Mouse (Mus musculus): ENCODE measurements around the gene Lenep. TPM values are rescaled to one million over a fixed set of nuclear protein-coding genes. Genes with fewer than 3 reads are reported as not detected.

Lenep gene
- polyA plus RNA-seq, 1 experiment: 0.66 TPM

DNA sequence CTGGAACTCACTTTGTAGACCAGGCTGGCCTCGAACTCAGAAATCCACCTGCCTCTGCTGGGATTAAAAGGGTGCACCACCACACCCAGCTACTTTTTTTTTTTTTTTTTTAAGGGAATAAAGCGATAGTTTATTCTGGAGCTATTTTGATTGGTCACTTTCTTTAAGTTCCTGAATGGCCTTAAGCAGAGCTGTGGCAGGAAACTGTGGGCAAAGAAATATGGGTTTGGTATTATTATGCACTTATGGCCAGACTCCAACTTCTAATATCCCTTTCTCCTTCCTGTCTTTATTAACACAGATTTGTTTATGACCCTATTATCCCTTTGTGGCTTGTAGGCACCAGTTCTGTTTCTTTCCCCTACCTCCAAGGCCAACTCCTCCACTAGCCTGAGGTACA, 17.8 kb upstream of the Lenep start:
- Histone ChIP-seq H3K4me3 (ENCODE audit: control insufficient read depth, insufficient read depth, low read length) (no peak overlapping the region), H3K27me3 (ENCODE audit: control insufficient read depth, insufficient read depth, low read length) (no peaks in the 10 kb centered on the region), H3K4me1 (replicated peaks; ENCODE audit: control insufficient read depth, insufficient read depth, low read length) (peaks cover 9% of the 10 kb centered on the region), H3K27ac (ENCODE audit: control insufficient read depth, insufficient read depth, low read length) (no peak overlapping the region), H3K36me3 (ENCODE audit: control insufficient read depth, insufficient read depth, low read length) (peaks cover 18% of the 10 kb centered on the region)
- TF ChIP-seq CTCF (IDR thresholded peaks at IDR 0.05; ENCODE audit: borderline replicate concordance, control insufficient read depth, extremely low read depth, insufficient read depth, low read length, poor library complexity) (no peak), POLR2A (IDR thresholded peaks at IDR 0.05; ENCODE audit: control insufficient read depth, extremely low read depth, insufficient read depth, low read length, poor library complexity) (no peak)
- WGBS: 70% methylated on average over 2 of the region's 2 CpGs
- DNase-seq: no peak

DNA sequence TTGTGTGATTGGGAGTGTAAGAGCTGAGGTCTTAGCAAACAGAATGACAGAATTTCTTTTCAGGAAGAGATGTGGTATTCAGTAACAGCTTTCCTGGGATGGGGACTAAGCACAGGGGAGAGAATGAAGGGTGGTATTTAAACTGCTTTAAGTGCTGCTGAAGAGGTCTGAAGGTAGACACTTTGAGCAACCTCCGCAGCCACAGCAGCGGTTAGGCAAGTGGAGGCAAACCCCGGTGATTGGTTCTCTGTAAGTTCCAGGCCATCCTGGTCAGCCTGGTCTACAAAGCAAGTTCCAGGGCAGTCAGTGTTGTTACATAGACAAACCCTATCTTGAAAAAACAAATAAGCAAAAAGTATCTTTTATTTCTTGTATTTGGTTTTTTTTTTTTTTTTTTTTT, 17.4 kb upstream of the Lenep start:
- Histone ChIP-seq H3K36me3 (ENCODE audit: control insufficient read depth, insufficient read depth, low read length) (peaks cover 16% of the 10 kb centered on the region), H3K4me3 (ENCODE audit: control insufficient read depth, insufficient read depth, low read length) (no peak overlapping the region), H3K4me1 (replicated peaks; ENCODE audit: control insufficient read depth, insufficient read depth, low read length) (peaks cover 9% of the 10 kb centered on the region), H3K27me3 (ENCODE audit: control insufficient read depth, insufficient read depth, low read length) (no peaks in the 10 kb centered on the region), H3K27ac (ENCODE audit: control insufficient read depth, insufficient read depth, low read length) (no peak overlapping the region)
- TF ChIP-seq POLR2A (IDR thresholded peaks at IDR 0.05; ENCODE audit: control insufficient read depth, extremely low read depth, insufficient read depth, low read length, poor library complexity) (no peak), CTCF (IDR thresholded peaks at IDR 0.05; ENCODE audit: borderline replicate concordance, control insufficient read depth, extremely low read depth, insufficient read depth, low read length, poor library complexity) (no peak)
- WGBS: 75% methylated on average over 3 of the region's 3 CpGs
- DNase-seq: no peak

DNA sequence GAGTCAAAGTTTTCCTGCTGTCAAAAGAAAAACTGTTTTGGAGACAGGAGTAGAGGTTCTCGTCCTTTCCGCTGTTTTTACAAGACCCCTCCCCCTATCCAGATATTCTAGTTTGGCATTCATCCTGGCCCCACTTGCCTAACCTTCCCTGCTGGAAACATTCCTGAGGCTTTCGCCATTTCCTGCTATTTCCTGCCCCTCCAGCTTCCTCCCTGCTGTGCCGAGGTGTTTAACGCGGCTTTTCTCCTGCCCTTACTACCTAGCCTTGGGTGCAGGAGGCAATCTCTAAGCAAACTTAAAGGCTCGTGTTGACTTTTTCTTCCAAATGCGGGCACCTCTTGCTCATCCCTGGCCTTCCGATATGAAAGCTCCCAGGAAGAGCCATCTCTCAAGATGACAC, 17.0 kb upstream of the Lenep start:
- 44% methylated on average over 9 of the region's 9 CpGs for WGBS
- H3K4me1 ChIP-seq (replicated peaks; ENCODE audit: control insufficient read depth, insufficient read depth, low read length): peaks cover 9% of the 10 kb centered on the region
- H3K27me3 ChIP-seq (ENCODE audit: control insufficient read depth, insufficient read depth, low read length): no peaks in the 10 kb centered on the region
- no peak overlapping the region; the same call in 1 of the 2 replicates for H3K4me3 ChIP-seq (ENCODE audit: control insufficient read depth, insufficient read depth, low read length)
- H3K36me3 ChIP-seq (ENCODE audit: control insufficient read depth, insufficient read depth, low read length): peaks cover 12% of the 10 kb centered on the region
- TF ChIP-seq POLR2A (IDR thresholded peaks at IDR 0.05; ENCODE audit: control insufficient read depth, extremely low read depth, insufficient read depth, low read length, poor library complexity) (no peak), CTCF (IDR thresholded peaks at IDR 0.05; ENCODE audit: borderline replicate concordance, control insufficient read depth, extremely low read depth, insufficient read depth, low read length, poor library complexity) (no peak)
- no peak overlapping the region for H3K27ac ChIP-seq (ENCODE audit: control insufficient read depth, insufficient read depth, low read length)
- no peak for DNase-seq

DNA sequence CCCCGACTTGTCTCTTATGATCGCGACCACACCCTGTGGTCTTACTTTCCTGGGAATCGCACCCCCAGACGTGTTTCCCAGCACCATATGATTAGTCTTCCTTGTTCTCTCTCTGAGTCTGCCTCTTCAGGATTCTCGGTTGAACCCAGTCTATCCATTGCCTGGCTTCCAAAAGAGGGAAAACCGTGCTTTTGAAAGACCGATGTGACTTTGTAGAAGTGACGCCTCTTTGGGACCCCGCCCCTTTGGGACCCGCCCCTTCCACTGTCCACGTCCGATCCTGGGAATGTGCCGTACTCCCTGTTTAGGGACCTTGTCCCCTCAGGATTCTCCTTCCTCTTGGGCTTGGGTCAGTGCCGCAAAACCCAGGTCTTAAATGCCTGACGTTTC, 16.3 kb upstream of the Lenep start:
- DNase-seq: no peak
- peak overlapping the region; percentile 64; the same call in 1 of the 2 replicates for H3K27ac ChIP-seq (ENCODE audit: control insufficient read depth, insufficient read depth, low read length)
- TF ChIP-seq POLR2A (IDR thresholded peaks at IDR 0.05; ENCODE audit: control insufficient read depth, extremely low read depth, insufficient read depth, low read length, poor library complexity): 0 out of 2 replicates have a peak, but pooled peaks have one; percentile 14
- TF ChIP-seq CTCF (IDR thresholded peaks at IDR 0.05; ENCODE audit: borderline replicate concordance, control insufficient read depth, extremely low read depth, insufficient read depth, low read length, poor library complexity): no peak
- H3K36me3 ChIP-seq (ENCODE audit: control insufficient read depth, insufficient read depth, low read length): peaks cover 5% of the 10 kb centered on the region
- H3K4me1 ChIP-seq (replicated peaks; ENCODE audit: control insufficient read depth, insufficient read depth, low read length): peaks cover 9% of the 10 kb centered on the region
- under 1% methylated on average over 16 of the region's 16 CpGs for WGBS
- H3K4me3 ChIP-seq (ENCODE audit: control insufficient read depth, insufficient read depth, low read length): peak overlapping the region; percentile 62
- no peaks in the 10 kb centered on the region for H3K27me3 ChIP-seq (ENCODE audit: control insufficient read depth, insufficient read depth, low read length)

DNA sequence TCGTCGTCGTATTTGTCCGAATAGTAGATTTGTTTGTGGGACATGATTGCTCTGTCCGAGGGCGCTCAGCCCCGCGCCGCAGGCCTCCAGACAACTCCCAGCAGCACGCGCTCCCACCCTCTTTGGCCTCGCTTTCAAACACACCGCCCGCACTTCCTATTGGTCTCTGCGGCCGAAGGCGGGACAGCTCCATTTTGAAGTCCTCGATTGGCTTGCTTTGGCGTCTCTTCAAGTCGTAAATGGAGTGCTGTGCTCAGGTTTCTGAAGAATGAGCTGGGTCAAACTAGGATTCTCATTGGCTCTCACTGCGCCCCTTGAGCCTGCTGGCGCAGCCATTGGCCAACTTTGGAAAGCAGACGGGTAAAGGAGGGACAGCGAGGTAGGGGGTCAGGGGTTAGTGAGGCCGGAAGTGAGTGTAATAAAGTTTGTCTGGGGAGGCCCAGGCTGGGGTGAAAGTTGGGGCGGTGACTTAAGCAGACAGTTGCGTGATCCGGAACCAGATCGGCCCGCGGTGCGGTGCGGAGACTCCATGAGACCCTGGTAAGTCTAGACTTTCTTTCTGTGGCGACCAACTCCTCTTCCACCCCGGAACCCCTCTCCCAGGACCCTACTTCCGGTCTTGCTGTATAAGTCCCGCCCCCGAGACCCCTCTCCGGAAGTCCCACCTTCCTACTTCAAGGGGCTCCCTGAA, 15.7 kb upstream of the Lenep start, which contains the start of the genes Cks1b and Shc1:
Gene Cks1b, minus strand, starts transcription at position 214 of the 691 bp plus-strand sequence.
Gene Shc1, plus strand, starts transcription at position 274 of the 691 bp plus-strand sequence.
- DNase-seq: peak; percentile 91
- Histone ChIP-seq H3K4me1 (replicated peaks; ENCODE audit: control insufficient read depth, insufficient read depth, low read length) (peaks cover 9% of the 10 kb centered on the region), H3K4me3 (ENCODE audit: control insufficient read depth, insufficient read depth, low read length) (peak within 1 kb of the TSS; percentile 62), H3K27ac (ENCODE audit: control insufficient read depth, insufficient read depth, low read length) (peak within 1 kb of the TSS; percentile 64), H3K36me3 (ENCODE audit: control insufficient read depth, insufficient read depth, low read length) (0 out of 2 replicates have a peak, but pooled peaks cover 3% of the 10 kb centered on the region), H3K27me3 (ENCODE audit: control insufficient read depth, insufficient read depth, low read length) (no peaks in the 10 kb centered on the region)
- TF ChIP-seq POLR2A (IDR thresholded peaks at IDR 0.05; ENCODE audit: control insufficient read depth, extremely low read depth, insufficient read depth, low read length, poor library complexity) (peak; percentile 29), CTCF (IDR thresholded peaks at IDR 0.05; ENCODE audit: borderline replicate concordance, control insufficient read depth, extremely low read depth, insufficient read depth, low read length, poor library complexity) (0 out of 2 replicates have a peak, but pooled peaks have one; percentile 15)
- WGBS: under 1% methylated on average over 39 of the region's 39 CpGs

DNA sequence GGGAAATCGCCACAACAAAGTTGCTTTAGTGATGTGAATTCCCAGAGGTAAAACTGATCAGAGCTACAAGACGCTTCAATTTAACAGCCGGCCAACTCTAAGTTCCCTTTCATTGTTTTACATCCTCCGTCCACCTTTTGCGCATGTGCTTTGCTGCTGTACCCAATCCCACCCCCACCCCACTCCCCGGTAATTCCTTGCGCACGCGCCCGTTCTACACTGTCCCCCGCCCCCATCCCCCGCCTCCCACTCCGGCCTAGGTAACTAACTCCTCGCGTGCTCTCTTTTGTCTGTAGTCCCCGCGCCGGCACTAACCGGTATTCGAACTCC, 15.2 kb upstream of the Lenep start:
- under 1% methylated on average over 20 of the region's 20 CpGs for WGBS
- H3K4me3 ChIP-seq (ENCODE audit: control insufficient read depth, insufficient read depth, low read length): peak overlapping the region; percentile 62
- no peak overlapping the region for H3K27ac ChIP-seq (ENCODE audit: control insufficient read depth, insufficient read depth, low read length)
- TF ChIP-seq POLR2A (IDR thresholded peaks at IDR 0.05; ENCODE audit: control insufficient read depth, extremely low read depth, insufficient read depth, low read length, poor library complexity): no peak
- no peak for TF ChIP-seq CTCF (IDR thresholded peaks at IDR 0.05; ENCODE audit: borderline replicate concordance, control insufficient read depth, extremely low read depth, insufficient read depth, low read length, poor library complexity)
- no peaks in the 10 kb centered on the region for H3K36me3 ChIP-seq (ENCODE audit: control insufficient read depth, insufficient read depth, low read length)
- H3K4me1 ChIP-seq (replicated peaks; ENCODE audit: control insufficient read depth, insufficient read depth, low read length): peaks cover 9% of the 10 kb centered on the region
- no peak for DNase-seq
- no peaks in the 10 kb centered on the region for H3K27me3 ChIP-seq (ENCODE audit: control insufficient read depth, insufficient read depth, low read length)

All from thymus, adult 2 months (tissue).